Mouse (Mus musculus): ENCODE results near the gene Dnttip1. TPM values are rescaled to one million over a fixed set of nuclear protein-coding genes. Genes with fewer than 3 reads are reported as not detected.

The Dnttip1 gene
- polyA plus RNA-seq, 1 experiment from 2014 or later: 74.7 TPM

GRCm38 (mm10) chr2:164773229-164773988 lies 27.6 kb downstream of the Dnttip1 start:
- H3K4me1 ChIP-seq (ENCODE audit: insufficient read depth): peaks cover 6% of the 10 kb centered on the region; the same call in 1 of the 2 replicates
- 75% methylated on average over 14 of the region's 14 CpGs for WGBS
- no peak overlapping the region for H3K4me2 ChIP-seq
- no peak overlapping the region for H3K27ac ChIP-seq (ENCODE audit: low read depth)
- no peak for TF ChIP-seq CTCF (IDR thresholded peaks at IDR 0.05; ENCODE audit: low read depth)
- H3K4me3 ChIP-seq (ENCODE audit: low read depth, low read length): no peak overlapping the region
- H3K9me3 ChIP-seq (ENCODE audit: low read depth, low read length): no peaks in the 10 kb centered on the region
- H3K9ac ChIP-seq: no peak overlapping the region
- ATAC-seq (ENCODE audit: insufficient read depth): no peak
- DNase-seq: no peak
- peaks cover 32% of the 10 kb centered on the region for H3K36me3 ChIP-seq (ENCODE audit: insufficient read depth)
- no peaks in the 10 kb centered on the region for H3K27me3 ChIP-seq (ENCODE audit: insufficient read depth, low read length)

GRCm38 (mm10) chr2:164773989-164774364 lies 28.2 kb downstream of the Dnttip1 start:
- ATAC-seq (ENCODE audit: insufficient read depth) (no peak), DNase-seq (no peak)
- no peaks in the 10 kb centered on the region for H3K9me3 ChIP-seq (ENCODE audit: low read depth, low read length)
- H3K9ac ChIP-seq: no peak overlapping the region
- H3K27me3 ChIP-seq (ENCODE audit: insufficient read depth, low read length): no peaks in the 10 kb centered on the region; the same call in 1 of the 2 replicates
- TF ChIP-seq CTCF (IDR thresholded peaks at IDR 0.05; ENCODE audit: low read depth): no peak
- peaks cover 32% of the 10 kb centered on the region for H3K36me3 ChIP-seq (ENCODE audit: insufficient read depth)
- no peak overlapping the region for H3K4me3 ChIP-seq (ENCODE audit: low read depth, low read length)
- H3K4me2 ChIP-seq: no peak overlapping the region
- 76% methylated on average over 5 of the region's 5 CpGs for WGBS
- H3K27ac ChIP-seq (ENCODE audit: low read depth): no peak overlapping the region
- H3K4me1 ChIP-seq (ENCODE audit: insufficient read depth): peaks cover 6% of the 10 kb centered on the region; the same call in 1 of the 2 replicates

- TF ChIP-seq CTCF (IDR thresholded peaks at IDR 0.05; ENCODE audit: low read depth): no peak
- DNase-seq (no peak), ATAC-seq (ENCODE audit: insufficient read depth) (no peak)
- H3K27me3 ChIP-seq (ENCODE audit: insufficient read depth, low read length): no peaks in the 10 kb centered on the region; the same call in 1 of the 2 replicates
- H3K4me1 ChIP-seq (ENCODE audit: insufficient read depth): peaks cover 5% of the 10 kb centered on the region; the same call in 1 of the 2 replicates
- 78% methylated on average over 6 of the region's 6 CpGs for WGBS
- H3K9ac ChIP-seq: no peak overlapping the region
- H3K9me3 ChIP-seq (ENCODE audit: low read depth, low read length): no peaks in the 10 kb centered on the region
- no peak overlapping the region for H3K27ac ChIP-seq (ENCODE audit: low read depth)
- peaks cover 26% of the 10 kb centered on the region for H3K36me3 ChIP-seq (ENCODE audit: insufficient read depth)
- no peak overlapping the region for H3K4me2 ChIP-seq
- no peak overlapping the region for H3K4me3 ChIP-seq (ENCODE audit: low read depth, low read length)
These were observed 30.3 kb downstream of the Dnttip1 start for GRCm38 (mm10) chr2:164776130-164776529.

DNA sequence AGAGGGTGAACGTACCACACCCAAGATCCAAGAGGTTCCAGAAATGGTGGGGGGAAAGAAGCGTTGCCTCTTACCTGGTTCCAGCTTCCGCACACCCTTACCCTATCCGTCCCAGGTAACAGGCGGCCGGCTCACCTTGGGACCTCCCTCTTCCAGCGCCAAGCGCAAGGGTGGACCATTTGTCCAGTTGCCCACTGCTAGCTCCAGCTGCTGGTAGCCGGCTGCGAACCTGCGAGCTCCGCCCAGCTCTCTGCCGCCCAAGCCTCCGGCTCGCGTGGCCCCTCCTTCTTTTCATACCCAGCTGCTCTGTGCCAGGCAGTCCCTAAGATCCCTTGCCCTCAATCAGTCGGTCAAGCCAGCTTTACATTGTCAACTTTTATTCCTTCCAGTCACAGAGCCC lies 31.0 kb downstream of the Dnttip1 start:
- TF ChIP-seq CTCF (IDR thresholded peaks at IDR 0.05; ENCODE audit: low read depth): no peak
- Histone ChIP-seq H3K4me2 (no peak overlapping the region), H3K4me1 (ENCODE audit: insufficient read depth) (no peaks in the 10 kb centered on the region), H3K9me3 (ENCODE audit: low read depth, low read length) (no peaks in the 10 kb centered on the region), H3K27ac (ENCODE audit: low read depth) (no peak overlapping the region), H3K4me3 (ENCODE audit: low read depth, low read length) (no peak overlapping the region), H3K9ac (no peak overlapping the region), H3K36me3 (ENCODE audit: insufficient read depth) (peaks cover 19% of the 10 kb centered on the region), H3K27me3 (ENCODE audit: insufficient read depth, low read length) (no peaks in the 10 kb centered on the region; the same call in 1 of the 2 replicates)
- WGBS: 56% methylated on average over 17 of the region's 17 CpGs
- no peak for ATAC-seq (ENCODE audit: insufficient read depth)
- DNase-seq: no peak

DNA sequence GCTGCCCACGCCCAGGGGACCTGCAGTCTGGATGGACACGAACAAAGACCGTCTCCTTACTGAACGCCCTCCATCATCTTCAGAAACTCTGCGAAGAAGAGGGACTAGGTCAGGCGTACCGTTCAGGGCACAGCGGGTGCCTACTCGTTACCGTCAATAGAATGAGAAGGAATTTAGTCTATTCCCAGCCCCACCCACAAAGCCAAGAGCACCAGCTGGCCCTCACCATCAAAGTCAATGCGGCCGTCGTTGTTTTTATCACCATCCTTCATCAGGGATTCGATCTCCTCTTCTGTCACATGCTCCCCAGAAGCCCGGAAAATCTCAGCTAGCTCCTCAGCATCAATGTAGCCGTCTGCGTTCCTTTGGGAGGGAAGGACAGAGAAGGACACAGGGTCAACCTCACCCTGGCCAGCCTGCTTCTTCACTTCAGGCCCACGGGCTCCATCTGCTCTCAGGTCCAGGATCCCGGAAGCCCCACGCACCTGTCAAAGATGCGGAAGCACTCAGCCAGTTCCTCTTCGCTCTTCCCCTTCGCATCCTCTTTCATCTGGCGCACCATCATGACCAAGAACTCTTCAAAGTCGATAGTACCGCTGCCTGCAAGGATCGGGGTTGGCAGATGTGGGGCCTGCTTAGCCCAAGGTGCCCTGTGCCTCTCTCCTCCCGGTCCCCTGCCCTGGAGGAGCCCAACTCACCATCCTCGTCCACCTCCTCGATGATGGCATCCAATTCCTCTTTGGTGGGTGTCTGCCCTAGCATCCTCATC lies 31.6 kb downstream of the Dnttip1 start:
- Histone ChIP-seq H3K4me3 (ENCODE audit: low read depth, low read length) (no peak overlapping the region), H3K36me3 (ENCODE audit: insufficient read depth) (peaks cover 13% of the 10 kb centered on the region), H3K9ac (no peak overlapping the region), H3K9me3 (ENCODE audit: low read depth, low read length) (no peaks in the 10 kb centered on the region), H3K4me2 (no peak overlapping the region), H3K27ac (ENCODE audit: low read depth) (no peak overlapping the region), H3K27me3 (ENCODE audit: insufficient read depth, low read length) (no peaks in the 10 kb centered on the region; the same call in 1 of the 2 replicates), H3K4me1 (ENCODE audit: insufficient read depth) (no peaks in the 10 kb centered on the region)
- TF ChIP-seq CTCF (IDR thresholded peaks at IDR 0.05; ENCODE audit: low read depth): no peak
- DNase-seq (no peak), ATAC-seq (ENCODE audit: insufficient read depth) (no peak)
- 75% methylated on average over 30 of the region's 30 CpGs for WGBS

DNA sequence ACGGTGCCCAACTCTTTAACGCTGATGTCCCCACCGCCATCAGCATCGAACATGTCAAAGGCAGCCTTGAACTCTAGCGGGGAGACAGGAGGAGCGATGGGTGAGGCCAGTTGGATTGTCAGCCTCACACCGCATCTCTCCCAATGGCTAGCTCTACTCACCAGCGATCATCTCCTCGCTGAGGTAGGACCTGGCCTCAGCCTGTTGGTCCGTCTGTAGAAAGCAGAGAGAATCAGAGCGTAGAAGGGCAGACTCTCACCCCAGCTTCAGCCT lies 32.2 kb downstream of the Dnttip1 start:
- TF ChIP-seq CTCF (IDR thresholded peaks at IDR 0.05; ENCODE audit: low read depth): no peak
- no peak overlapping the region for H3K4me2 ChIP-seq
- no peak for ATAC-seq (ENCODE audit: insufficient read depth)
- H3K4me1 ChIP-seq (ENCODE audit: insufficient read depth): no peaks in the 10 kb centered on the region
- 93% methylated on average over 11 of the region's 11 CpGs for WGBS
- H3K36me3 ChIP-seq (ENCODE audit: insufficient read depth): peaks cover 8% of the 10 kb centered on the region
- no peak overlapping the region for H3K27ac ChIP-seq (ENCODE audit: low read depth)
- no peak for DNase-seq
- H3K27me3 ChIP-seq (ENCODE audit: insufficient read depth, low read length): no peaks in the 10 kb centered on the region; the same call in 1 of the 2 replicates
- H3K4me3 ChIP-seq (ENCODE audit: low read depth, low read length): no peak overlapping the region
- no peaks in the 10 kb centered on the region for H3K9me3 ChIP-seq (ENCODE audit: low read depth, low read length)
- no peak overlapping the region for H3K9ac ChIP-seq

- Histone ChIP-seq H3K9ac (no peak overlapping the region), H3K4me3 (ENCODE audit: low read depth, low read length) (no peak overlapping the region), H3K27ac (ENCODE audit: low read depth) (no peak overlapping the region), H3K36me3 (ENCODE audit: insufficient read depth) (no peaks in the 10 kb centered on the region), H3K27me3 (ENCODE audit: insufficient read depth, low read length) (no peaks in the 10 kb centered on the region; the same call in 1 of the 2 replicates), H3K4me2 (no peak overlapping the region), H3K9me3 (ENCODE audit: low read depth, low read length) (no peaks in the 10 kb centered on the region), H3K4me1 (ENCODE audit: insufficient read depth) (no peaks in the 10 kb centered on the region)
- DNase-seq: no peak
- WGBS: 75% methylated on average over 7 of the region's 7 CpGs
- TF ChIP-seq CTCF (IDR thresholded peaks at IDR 0.05; ENCODE audit: low read depth): no peak
- no peak for ATAC-seq (ENCODE audit: insufficient read depth)
These were observed 33.0 kb downstream of the Dnttip1 start for GRCm38 (mm10) chr2:164778809-164779208.

Measured in lung, embryonic 14.5 days (tissue).